Mouse (Mus musculus) stomach, postnatal 0 days (tissue): ENCODE measurements at regions not wholly inside any gene's neighbourhood (a gene's known extent, or its start where the extent isn't known, plus 50 kb on each side); places are given as distances from the start of the nearest gene placed in this dataset.

Experiments used
- ATAC-seq: fragments of 200-750 bp; cut with Nextera tagmentation; 2 replicates; pipeline ENCODE4 v1.8.0; 2017; ENCODE audit not compliant: low FRiP score, low TSS enrichment
- DNase-seq: peaks from one replicate; pipeline ENCODE4 v3.0.0-alpha.2; 2016; ENCODE audit warnings: low spot score
- H3K27ac ChIP-seq: fragments of 300-500 bp; sonication (generic); replicated peaks from 2 replicates; pipeline ENCODE4 v1.5.1; 2014; ENCODE audit warnings: mild to moderate bottlenecking, control low read depth
- H3K27me3 ChIP-seq: fragments of 300-500 bp; sonication (generic); 2 replicates; pipeline ENCODE4 v1.6.1; 2014; ENCODE audit warnings: low read length; ENCODE audit not compliant: control insufficient read depth, insufficient read depth
- H3K36me3 ChIP-seq: fragments of 300-500 bp; sonication (generic); 2 replicates; pipeline ENCODE4 v1.6.1; 2014; ENCODE audit warnings: low read length, mixed read lengths; ENCODE audit not compliant: control insufficient read depth, insufficient read depth
- H3K4me1 ChIP-seq: fragments of 300-500 bp; sonication (generic); replicated peaks from 2 replicates; pipeline ENCODE4 v1.6.1; 2014; ENCODE audit warnings: antibody characterized with exemption; ENCODE audit not compliant: control insufficient read depth, insufficient read depth
- H3K4me2 ChIP-seq: fragments of 300-500 bp; sonication (generic); replicated peaks from 2 replicates; pipeline ENCODE4 v1.6.1; 2014; ENCODE audit warnings: low read depth, mild to moderate bottlenecking, control low read depth, moderate library complexity
- H3K4me3 ChIP-seq: fragments of 300-500 bp; sonication (generic); 2 replicates; pipeline ENCODE4 v1.5.1; 2014; ENCODE audit warnings: low read depth, low read length, control low read depth
- H3K9ac ChIP-seq: fragments of 300-500 bp; sonication (generic); 2 replicates; pipeline ENCODE4 v1.6.1; 2014; ENCODE audit warnings: mild to moderate bottlenecking, low read length, control low read depth, mixed read lengths
- H3K9me3 ChIP-seq: fragments of 300-500 bp; sonication (generic); 2 replicates; pipeline ENCODE4 v1.6.1; 2016; ENCODE audit warnings: low read length; ENCODE audit not compliant: control insufficient read depth
- CTCF ChIP-seq: IDR thresholded peaks from 2 replicates; pipeline ENCODE4 v1.5.1; 2016; ENCODE audit warnings: antibody characterized with exemption, low read depth, mild to moderate bottlenecking, moderate library complexity
- EP300 ChIP-seq: optimal IDR thresholded peaks from 2 replicates; pipeline ENCODE3; 2016; ENCODE audit warnings: antibody characterized with exemption
- WGBS: fragments of 180-500 bp; shearing (Covaris S2); extraction: QIAGEN DNeasy Blood & Tissue Kit; methylation state at CpG from one replicate; pipeline ENCODE4 v1.1.7; 2014; 5-methylcytosine and 5-hydroxymethylcytosine counted together

GRCm38 (mm10) chr17:75815997-75816626, 264.4 kb upstream of the Fam98a start:
- Histone ChIP-seq H3K9me3 (no peaks in the 10 kb centered on the region), H3K27ac (no peak overlapping the region), H3K36me3 (no peaks in the 10 kb centered on the region), H3K9ac (no peak overlapping the region), H3K4me1 (no peaks in the 10 kb centered on the region), H3K4me3 (no peak overlapping the region), H3K4me2 (no peak overlapping the region), H3K27me3 (no peaks in the 10 kb centered on the region)
- DNase-seq (no peak), ATAC-seq (no peak)
- no peak for TF ChIP-seq CTCF
- TF ChIP-seq EP300, result no peak
- 71% methylated on average over 12 of the region's 12 CpGs for WGBS

GRCm38 (mm10) chr17:75812163-75812562, 260.4 kb upstream of the Fam98a start:
- Histone ChIP-seq H3K9ac (no peak overlapping the region), H3K27ac (no peak overlapping the region), H3K4me2 (no peak overlapping the region), H3K36me3 (no peaks in the 10 kb centered on the region), H3K4me3 (no peak overlapping the region), H3K27me3 (no peaks in the 10 kb centered on the region), H3K4me1 (no peaks in the 10 kb centered on the region), H3K9me3 (no peaks in the 10 kb centered on the region)
- no peak for ATAC-seq
- no peak for TF ChIP-seq CTCF
- no peak for TF ChIP-seq EP300
- WGBS, result 68% methylated on average over 3 of the region's 3 CpGs
- DNase-seq, result no peak

GRCm38 (mm10) chr17:75808524-75809326, 257.0 kb upstream of the Fam98a start:
- 66% methylated on average over 6 of the region's 6 CpGs for WGBS
- no peak for DNase-seq

GRCm38 (mm10) chr17:75808025-75808424, 256.3 kb upstream of the Fam98a start:
- Histone ChIP-seq H3K4me1 (no peaks in the 10 kb centered on the region), H3K27me3 (no peaks in the 10 kb centered on the region), H3K9me3 (no peaks in the 10 kb centered on the region), H3K9ac (no peak overlapping the region), H3K36me3 (no peaks in the 10 kb centered on the region), H3K4me3 (no peak overlapping the region), H3K4me2 (no peak overlapping the region), H3K27ac (no peak overlapping the region)
- DNase-seq (no peak), ATAC-seq (no peak)
- WGBS, result 35% methylated on average over 1 of the region's 1 CpGs
- TF ChIP-seq EP300 (no peak), CTCF (no peak)

More at GRCm38 (mm10) chr17:75808524-75809326, 257.0 kb upstream of the Fam98a start:
- no peak overlapping the region for H3K27ac ChIP-seq
- no peaks in the 10 kb centered on the region for H3K27me3 ChIP-seq
- H3K9ac ChIP-seq, result no peak overlapping the region
- no peak for ATAC-seq
- H3K36me3 ChIP-seq, result no peaks in the 10 kb centered on the region
- H3K9me3 ChIP-seq, result no peaks in the 10 kb centered on the region
- no peak overlapping the region for H3K4me3 ChIP-seq
- H3K4me1 ChIP-seq, result no peaks in the 10 kb centered on the region
- TF ChIP-seq EP300 (no peak), CTCF (no peak)
- no peak overlapping the region for H3K4me2 ChIP-seq

- no peak for TF ChIP-seq EP300
- no peak for TF ChIP-seq CTCF
- H3K4me3 ChIP-seq, result no peak overlapping the region
- ATAC-seq, result no peak
Observed at GRCm38 (mm10) chr17:75804358-75804757, 252.6 kb upstream of the Fam98a start.

GRCm38 (mm10) chr17:75796380-75796779, 244.6 kb upstream of the Fam98a start:
- Histone ChIP-seq H3K4me1 (no peaks in the 10 kb centered on the region), H3K36me3 (no peaks in the 10 kb centered on the region), H3K27ac (no peak overlapping the region), H3K27me3 (no peaks in the 10 kb centered on the region), H3K4me3 (no peak overlapping the region), H3K9ac (no peak overlapping the region), H3K4me2 (no peak overlapping the region), H3K9me3 (no peaks in the 10 kb centered on the region)
- DNase-seq (no peak), ATAC-seq (no peak)
- TF ChIP-seq EP300 (no peak), CTCF (no peak)
- WGBS, result 94% methylated on average over 3 of the region's 3 CpGs

More at GRCm38 (mm10) chr17:75804358-75804757, 252.6 kb upstream of the Fam98a start:
- 46% methylated on average over 1 of the region's 1 CpGs for WGBS
- Histone ChIP-seq H3K36me3 (no peaks in the 10 kb centered on the region), H3K9ac (no peak overlapping the region), H3K27me3 (no peaks in the 10 kb centered on the region), H3K27ac (no peak overlapping the region), H3K4me1 (no peaks in the 10 kb centered on the region), H3K9me3 (no peaks in the 10 kb centered on the region), H3K4me2 (no peak overlapping the region)
- no peak for DNase-seq
